Mouse (Mus musculus) gastrocnemius, adult 18-20 months (tissue): ENCODE data around the gene Ppa1. TPM values are rescaled to one million over a fixed set of nuclear protein-coding genes. Genes with fewer than 3 reads are reported as not detected.

Experiments
- total RNA-seq, 2 experiments: library from RNA; stranded (reverse); gene quantifications; 2 replicates each; pipeline ENCODE4 v1.2.3; 2021

The Ppa1 gene
- total RNA-seq, 2 experiments from 2014 or later: 57.6 to 68.1 TPM

Other genes starting within 250 kb of the Ppa1 start
- gene Nodal, start 230.6 kb upstream of the Ppa1 start, total RNA-seq: under 1 TPM; 0.09 to 0.11 TPM
- gene Eif4ebp2, start 195.9 kb upstream of the Ppa1 start, total RNA-seq: 100 to 1,000 TPM; 147 to 178 TPM
- gene Lrrc20, start 172.8 kb upstream of the Ppa1 start, total RNA-seq: 100 to 1,000 TPM; 161 to 167 TPM
- gene Npffr1, start 53.1 kb upstream of the Ppa1 start, total RNA-seq: under 1 TPM; 0.07 to 0.11 TPM
- 100 to 1,000 TPM; 115 to 135 TPM for gene Sar1a, start 31.7 kb downstream of the Ppa1 start, total RNA-seq
- gene Tysnd1, start 47.0 kb downstream of the Ppa1 start, total RNA-seq: 10 to 100 TPM; 13.0 to 15.1 TPM
- gene Aifm2, start 66.7 kb downstream of the Ppa1 start, total RNA-seq: 10 to 100 TPM; 12.4 to 15.2 TPM
- under 1 TPM; 0.71 to 0.83 TPM for gene H2afy2, start 135.6 kb downstream of the Ppa1 start, total RNA-seq